Mouse (Mus musculus) G1E (cell line): ENCODE results near the gene Lgals12.

ENCODE experiments used
- CTCF ChIP-seq: IDR thresholded peaks from 2 replicates; pipeline ENCODE4 v1.5.1; 2012; ENCODE audit warnings: low read depth, low read length, inconsistent platforms, mixed read lengths
- GATA1 ChIP-seq: IDR thresholded peaks from 2 replicates; pipeline ENCODE4 v1.6.1; 2012; ENCODE audit warnings: borderline replicate concordance, low read length, inconsistent platforms, mixed read lengths
- POLR2AphosphoS5 ChIP-seq: IDR thresholded peaks from 2 replicates; pipeline ENCODE4 v1.6.1; 2012; ENCODE audit warnings: low read depth, low read length, inconsistent platforms; ENCODE audit not compliant: insufficient replicate concordance
- TAL1 ChIP-seq: conservative IDR thresholded peaks from 2 replicates; pipeline ENCODE4 v1.6.1; 2012; ENCODE audit warnings: low read depth, low read length, inconsistent platforms, mixed read lengths

DNA sequence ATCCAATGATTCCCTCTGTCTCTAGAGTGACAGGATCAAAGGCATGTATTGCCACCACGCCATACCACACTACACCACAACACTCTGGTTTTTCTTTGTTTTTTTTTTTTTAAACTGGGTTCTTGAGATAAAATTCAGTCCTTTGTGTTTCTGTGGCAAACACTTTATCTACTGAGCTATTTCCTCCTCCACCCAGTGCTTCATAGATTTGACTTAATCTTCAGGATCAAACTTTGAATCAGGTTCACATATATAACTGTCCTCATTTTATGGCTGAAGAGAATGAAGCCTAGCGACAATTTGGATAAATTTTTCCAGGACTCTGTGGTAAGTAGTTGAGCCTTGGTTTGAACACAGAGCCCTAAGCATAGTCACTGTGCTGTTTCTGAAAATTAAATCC, 43.3 kb downstream of the Lgals12 start:
- TF ChIP-seq CTCF (no peak), GATA1 (no peak), TAL1 (no peak), POLR2AphosphoS5 (no peak)
